In the genomic region with DNA sequence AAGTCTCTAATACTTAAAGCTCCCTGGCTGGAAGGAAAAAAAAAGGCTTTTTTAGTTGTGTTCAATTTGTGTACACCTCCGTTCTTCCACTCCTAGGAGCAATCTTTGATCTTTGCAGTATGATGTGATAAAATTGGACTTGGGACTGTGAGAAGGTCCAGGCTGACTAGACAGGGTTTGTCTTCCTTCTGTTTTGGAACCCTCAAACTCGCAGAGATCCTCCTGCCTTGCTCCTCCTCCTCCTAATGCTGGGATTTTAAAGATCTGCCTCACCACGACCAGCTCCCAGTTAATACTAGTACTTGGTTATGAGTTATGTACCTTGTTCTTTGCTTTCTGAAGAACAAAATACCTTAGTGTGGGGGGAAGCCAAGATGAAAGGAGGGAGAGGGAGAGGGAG, we compare ENCODE assay signal across 8 mouse cellular contexts. TPM values are rescaled to one million over a fixed set of nuclear protein-coding genes. Genes with fewer than 3 reads are reported as not detected.
DNase-seq lines count a peak whose midpoint lies in the region; ATAC-seq and TF ChIP-seq lines count a peak whose summit lies in the region.
"Not testable (repeated sequence)": the region's sequence is repeated elsewhere in the genome, so short reads cannot be mapped to it uniquely, and the experiment has no call there.

No protein-coding gene starts in this region.

- H3K4me1 ChIP-seq in G1E (ENCODE audit: insufficient read depth, low read depth, low read length); embryonic fibroblast, embryonic 13.5 days (ENCODE audit: control insufficient read depth, insufficient read depth, low read length); heart, adult 2 months (ENCODE audit: control insufficient read depth, insufficient read depth, low read length); hindbrain, embryonic 14.5 days (replicated peaks; ENCODE audit: control insufficient read depth, insufficient read depth, low read length); kidney, postnatal 0 days (replicated peaks; ENCODE audit: insufficient read depth, low read length); midbrain, embryonic 12.5 days; spleen, adult 2 months (ENCODE audit: control insufficient read depth, insufficient read depth, insufficient read length): not testable (repeated sequence)
- H3K4me1 ChIP-seq in liver, embryonic 14.5 days (replicated peaks; ENCODE audit: control insufficient read depth in 2 of 2, insufficient read depth in 2 of 2, low read length in 1 of 2): peaks cover 2 to 12% of the 10 kb centered on the region in 2 experiments; a peak in 2 of 4 replicates

- H3K36me3 ChIP-seq in G1E (replicated peaks); heart, adult 2 months (ENCODE audit: control insufficient read depth, insufficient read depth, low read length); hindbrain, embryonic 14.5 days (replicated peaks; ENCODE audit: control insufficient read depth, insufficient read depth); kidney, postnatal 0 days (ENCODE audit: insufficient read depth, low read length); midbrain, embryonic 12.5 days; spleen, adult 2 months (ENCODE audit: control insufficient read depth, insufficient read depth, low read length): not testable (repeated sequence)
- peaks cover 10% of the 10 kb centered on the region for H3K36me3 ChIP-seq in liver, embryonic 14.5 days (replicated peaks; ENCODE audit: control insufficient read depth, insufficient read depth, low read depth)

- TF ChIP-seq POLR2A in embryonic fibroblast, embryonic 13.5 days (IDR thresholded peaks at IDR 0.05; ENCODE audit: low read depth, low read length); heart, adult 2 months (IDR thresholded peaks at IDR 0.05; ENCODE audit: insufficient read depth, low read depth, low read length); spleen, adult 2 months (IDR thresholded peaks at IDR 0.05; ENCODE audit: low read depth, low read length): not testable (repeated sequence)

- ATAC-seq in G1E (ENCODE audit: extremely low read depth, insufficient number of reproducible peaks, low FRiP score, poor library complexity, severe bottlenecking); hindbrain, embryonic 14.5 days (ENCODE audit: low FRiP score); kidney, postnatal 0 days (replicated peaks; ENCODE audit: low FRiP score, low read depth); liver, embryonic 14.5 days (ENCODE audit: insufficient read depth); midbrain, embryonic 12.5 days (ENCODE audit: low FRiP score, low read depth): not testable (repeated sequence)

- not testable (repeated sequence) for TF ChIP-seq EP300 in heart, adult 2 months (IDR thresholded peaks at IDR 0.05; ENCODE audit: insufficient read depth, low read depth, low read length); liver, embryonic 14.5 days (IDR thresholded peaks at IDR 0.05; ENCODE audit: low read depth)

- H3K27me3 ChIP-seq in G1E (ENCODE audit: insufficient read depth, low read length); heart, adult 2 months (ENCODE audit: control insufficient read depth, insufficient read depth, low read length); hindbrain, embryonic 14.5 days (ENCODE audit: control insufficient read depth, insufficient read depth, low read length); kidney, postnatal 0 days (ENCODE audit: insufficient read depth, low read length); liver, embryonic 14.5 days (ENCODE audit: control insufficient read depth, insufficient read depth, low read length); midbrain, embryonic 12.5 days; spleen, adult 2 months (ENCODE audit: control insufficient read depth, insufficient read depth, low read length): not testable (repeated sequence)

- TF ChIP-seq CTCF in G1E (IDR thresholded peaks at IDR 0.05; ENCODE audit: low read depth, low read length); embryonic fibroblast, embryonic 13.5 days (IDR thresholded peaks at IDR 0.05; ENCODE audit: borderline replicate concordance, insufficient read depth, low read length); heart, adult 2 months (IDR thresholded peaks at IDR 0.05); kidney, postnatal 0 days (IDR thresholded peaks at IDR 0.05; ENCODE audit: low read depth); liver, embryonic 14.5 days (IDR thresholded peaks at IDR 0.05; ENCODE audit: low read depth); spleen, adult 2 months (IDR thresholded peaks at IDR 0.05; ENCODE audit: extremely low read depth, insufficient read depth, insufficient read length, insufficient replicate concordance): not testable (repeated sequence)

- H3K9me3 ChIP-seq in G1E (replicated peaks); hindbrain, embryonic 14.5 days (ENCODE audit: control insufficient read depth, low read length); kidney, postnatal 0 days (replicated peaks; ENCODE audit: low read length); liver, embryonic 14.5 days (ENCODE audit: control insufficient read depth, low read length); midbrain, embryonic 12.5 days: not testable (repeated sequence)

- H3K27ac ChIP-seq in embryonic fibroblast, embryonic 13.5 days (ENCODE audit: insufficient read depth, low read length); hindbrain, embryonic 14.5 days; midbrain, embryonic 12.5 days (replicated peaks); spleen, adult 2 months (ENCODE audit: insufficient read depth, low read length): not testable (repeated sequence)
- H3K27ac ChIP-seq in heart, adult 2 months: peak overlapping the region; percentile 88
- 0 out of 2 replicates have a peak overlapping the region, but pooled peaks have one; percentile 89 for H3K27ac ChIP-seq in kidney, postnatal 0 days
- H3K27ac ChIP-seq in liver, embryonic 14.5 days: peak overlapping the region; percentile 89

- WGBS in heart, adult 2 months: 29% methylated on average over 3 of the region's 3 CpGs
- WGBS in hindbrain, embryonic 14.5 days: 37% methylated on average over 3 of the region's 3 CpGs
- WGBS in kidney, postnatal 0 days: 9% methylated on average over 3 of the region's 3 CpGs
- WGBS in liver, embryonic 14.5 days (ENCODE audit: insufficient replicate concordance): 7% methylated on average over 3 of the region's 3 CpGs
- WGBS in midbrain, embryonic 12.5 days: 36% methylated on average over 3 of the region's 3 CpGs
- 7% methylated on average over 3 of the region's 3 CpGs for WGBS in spleen, adult 2 months

- H3K9ac ChIP-seq in heart, adult 2 months (ENCODE audit: low read depth, low read length); midbrain, embryonic 12.5 days (replicated peaks): not testable (repeated sequence)
- H3K9ac ChIP-seq in hindbrain, embryonic 14.5 days: peak overlapping the region; percentile 60
- peak overlapping the region; percentile 43; the same call in 1 of the 2 replicates for H3K9ac ChIP-seq in kidney, postnatal 0 days (ENCODE audit: low read depth, low read length)
- H3K9ac ChIP-seq in liver, embryonic 14.5 days (replicated peaks): peak overlapping the region; percentile 90

- DNase-seq in G1E (ENCODE audit: low spot score); heart, adult 2 months; hindbrain, embryonic 14.5 days (ENCODE audit: low spot score); kidney, postnatal 0 days (ENCODE audit: low spot score); liver, embryonic 14.5 days (ENCODE audit: low read depth in 3 of 3, low spot score in 3 of 3); spleen, adult 2 months (ENCODE audit: low read depth in 1 of 2, low spot score in 2 of 2): not testable (repeated sequence)

- not testable (repeated sequence) for H3K79me2 ChIP-seq in heart, adult 2 months (replicated peaks; ENCODE audit: control insufficient read depth, insufficient read depth, low read length)

- H3K4me3 ChIP-seq in G1E (ENCODE audit: low read depth, low read length): peak overlapping the region; percentile 71; the same call in 1 of the 2 replicates
- H3K4me3 ChIP-seq in embryonic fibroblast, embryonic 13.5 days (ENCODE audit: insufficient read depth, low read length): peak overlapping the region; percentile 80
- H3K4me3 ChIP-seq in heart, adult 2 months: peak overlapping the region; percentile 56
- H3K4me3 ChIP-seq in hindbrain, embryonic 14.5 days (replicated peaks; ENCODE audit: low read length): peak overlapping the region; percentile 43
- H3K4me3 ChIP-seq in kidney, postnatal 0 days (replicated peaks; ENCODE audit: low read depth, low read length): peak overlapping the region; percentile 49
- peak overlapping the region; percentile 87 for H3K4me3 ChIP-seq in liver, embryonic 14.5 days (ENCODE audit: insufficient read depth in 1 of 2, low read depth in 2 of 2, low read length in 2 of 2)
- H3K4me3 ChIP-seq in midbrain, embryonic 12.5 days: peak overlapping the region; percentile 49
- H3K4me3 ChIP-seq in spleen, adult 2 months (ENCODE audit: extremely low read depth, insufficient read depth, insufficient read length): peak overlapping the region; percentile 23

- intact Hi-C loops in heart, adult 2 months (cut with DNase I): loop anchor here (2.0 kb wide), 1 partner anchor 15 kb away; the partner anchor contains the start of genes Pip4p1 and Pnp

- peak overlapping the region; percentile 62 for H3K4me2 ChIP-seq in hindbrain, embryonic 14.5 days (replicated peaks)
- H3K4me2 ChIP-seq in kidney, postnatal 0 days (ENCODE audit: low read length): peak overlapping the region; percentile 69
- H3K4me2 ChIP-seq in liver, embryonic 14.5 days (ENCODE audit: low read depth): peak overlapping the region; percentile 72
- H3K4me2 ChIP-seq in midbrain, embryonic 12.5 days (replicated peaks): peak overlapping the region; percentile 65

RNA-seq across cellular contexts. Expression of gene Gm49342, which starts 1.2 kb away (rescaled TPM):
- 3.2 TPM in 1 of 2 replicates, not detected in the other for total RNA-seq in G1E (2014; fragmentation: Nextera tagmentation)
- not detected in 2 replicates for total RNA-seq in G1E (2017)
- polyA plus RNA-seq in G1E (2012): 1.5 and 2.0 TPM in 2 replicates
- 22.3 and 51.1 TPM in 2 replicates for polyA plus RNA-seq in embryonic fibroblast, embryonic 13.5 days (2011; ENCODE audit: insufficient read length, low read depth, missing spikeins)
- total RNA-seq in heart, adult 2 months (2021): 10 to 100 TPM; 11.3 to 12.1 TPM
- 13.4 and 23.4 TPM in 2 replicates for polyA plus RNA-seq in heart, adult 2 months (2012; rRNA removed)
- 2.1 TPM in 1 of 2 replicates, not detected in the other for polyA plus RNA-seq in hindbrain, embryonic 14.5 days (2014; fragmentation: Nextera tagmentation; extraction: Ambion mirVana)
- not detected in 2 replicates for polyA plus RNA-seq in kidney, postnatal 0 days (2015; fragmentation: Nextera tagmentation; extraction: Ambion mirVana)
- polyA plus RNA-seq in liver, embryonic 14.5 days (2012; rRNA removed): 41.4 and 65.9 TPM in 2 replicates
- polyA plus RNA-seq in liver, embryonic 14.5 days (2014; fragmentation: Nextera tagmentation; extraction: Ambion mirVana): not detected in 2 replicates
- polyA plus RNA-seq in midbrain, embryonic 12.5 days (2016; fragmentation: Nextera tagmentation; extraction: Ambion mirVana): not detected in 2 replicates
- polyA plus RNA-seq in spleen, adult 2 months (2012; rRNA removed): 26.2 and 28.4 TPM in 2 replicates

RNA-seq across cellular contexts. Expression of gene Pnp2, which starts 10.3 kb away (rescaled TPM):
- total RNA-seq in G1E (2014; fragmentation: Nextera tagmentation) (5.1 and 10.2 TPM in 2 replicates), G1E (2017) (0.52 and 1.1 TPM in 2 replicates)
- not detected in 2 replicates for polyA plus RNA-seq in G1E (2012)
- polyA plus RNA-seq in embryonic fibroblast, embryonic 13.5 days (2011; ENCODE audit: insufficient read length, low read depth, missing spikeins): 0.49 and 0.70 TPM in 2 replicates
- under 1 TPM; 0.52 to 0.75 TPM for total RNA-seq in heart, adult 2 months (2021)
- polyA plus RNA-seq in heart, adult 2 months (2012; rRNA removed): 0.53 and 1.1 TPM in 2 replicates
- polyA plus RNA-seq in hindbrain, embryonic 14.5 days (2014; fragmentation: Nextera tagmentation; extraction: Ambion mirVana): 0.67 and 1.1 TPM in 2 replicates
- polyA plus RNA-seq in kidney, postnatal 0 days (2015; fragmentation: Nextera tagmentation; extraction: Ambion mirVana): 0.79 and 1.1 TPM in 2 replicates
- polyA plus RNA-seq in liver, embryonic 14.5 days (2012; rRNA removed): 6.5 and 9.8 TPM in 2 replicates
- 12.0 and 13.7 TPM in 2 replicates for polyA plus RNA-seq in liver, embryonic 14.5 days (2014; fragmentation: Nextera tagmentation; extraction: Ambion mirVana)
- 0.46 and 0.52 TPM in 2 replicates for polyA plus RNA-seq in midbrain, embryonic 12.5 days (2016; fragmentation: Nextera tagmentation; extraction: Ambion mirVana)
- 2.7 and 3.1 TPM in 2 replicates for polyA plus RNA-seq in spleen, adult 2 months (2012; rRNA removed)

RNA-seq across cellular contexts. Expression of gene Pnp, which starts 14.6 kb away (rescaled TPM):
- total RNA-seq in G1E (2014; fragmentation: Nextera tagmentation) (70.0 and 88.4 TPM in 2 replicates), G1E (2017) (110 and 112 TPM in 2 replicates)
- polyA plus RNA-seq in G1E (2012): 1.5 TPM in 2 replicates
- polyA plus RNA-seq in embryonic fibroblast, embryonic 13.5 days (2011; ENCODE audit: insufficient read length, low read depth, missing spikeins): 64.5 and 79.4 TPM in 2 replicates
- total RNA-seq in heart, adult 2 months (2021): 10 to 100 TPM; 14.4 to 18.1 TPM
- 17.2 and 25.4 TPM in 2 replicates for polyA plus RNA-seq in heart, adult 2 months (2012; rRNA removed)
- 23.2 and 23.9 TPM in 2 replicates for polyA plus RNA-seq in hindbrain, embryonic 14.5 days (2014; fragmentation: Nextera tagmentation; extraction: Ambion mirVana)
- 78.5 and 81.0 TPM in 2 replicates for polyA plus RNA-seq in kidney, postnatal 0 days (2015; fragmentation: Nextera tagmentation; extraction: Ambion mirVana)
- polyA plus RNA-seq in liver, embryonic 14.5 days (2012; rRNA removed): 65.8 and 81.4 TPM in 2 replicates
- polyA plus RNA-seq in liver, embryonic 14.5 days (2014; fragmentation: Nextera tagmentation; extraction: Ambion mirVana): 87.0 and 91.4 TPM in 2 replicates
- polyA plus RNA-seq in midbrain, embryonic 12.5 days (2016; fragmentation: Nextera tagmentation; extraction: Ambion mirVana): 50.0 and 50.1 TPM in 2 replicates
- 21.4 and 27.0 TPM in 2 replicates for polyA plus RNA-seq in spleen, adult 2 months (2012; rRNA removed)

RNA-seq across cellular contexts. Expression of gene Pip4p1, which starts 14.9 kb away (rescaled TPM):
- 23.2 and 45.6 TPM in 2 replicates for total RNA-seq in G1E (2014; fragmentation: Nextera tagmentation)
- total RNA-seq in G1E (2017): 31.1 and 32.7 TPM in 2 replicates
- 99.9 and 126 TPM in 2 replicates for polyA plus RNA-seq in G1E (2012)
- polyA plus RNA-seq in embryonic fibroblast, embryonic 13.5 days (2011; ENCODE audit: insufficient read length, low read depth, missing spikeins): 66.4 and 69.5 TPM in 2 replicates
- total RNA-seq in heart, adult 2 months (2021): 10 to 100 TPM; 18.6 to 27.8 TPM
- 30.5 and 54.4 TPM in 2 replicates for polyA plus RNA-seq in heart, adult 2 months (2012; rRNA removed)
- polyA plus RNA-seq in hindbrain, embryonic 14.5 days (2014; fragmentation: Nextera tagmentation; extraction: Ambion mirVana): 93.1 and 100.0 TPM in 2 replicates
- 49.5 and 52.6 TPM in 2 replicates for polyA plus RNA-seq in kidney, postnatal 0 days (2015; fragmentation: Nextera tagmentation; extraction: Ambion mirVana)
- 16.7 and 24.7 TPM in 2 replicates for polyA plus RNA-seq in liver, embryonic 14.5 days (2012; rRNA removed)
- 16.9 and 18.7 TPM in 2 replicates for polyA plus RNA-seq in liver, embryonic 14.5 days (2014; fragmentation: Nextera tagmentation; extraction: Ambion mirVana)
- polyA plus RNA-seq in midbrain, embryonic 12.5 days (2016; fragmentation: Nextera tagmentation; extraction: Ambion mirVana): 68.3 and 72.8 TPM in 2 replicates
- 87.3 and 131 TPM in 2 replicates for polyA plus RNA-seq in spleen, adult 2 months (2012; rRNA removed)

RNA-seq across cellular contexts. Expression of gene Apex1, which starts 20.8 kb away (rescaled TPM):
- total RNA-seq in G1E (2014; fragmentation: Nextera tagmentation) (133 and 142 TPM in 2 replicates), G1E (2017) (165 and 174 TPM in 2 replicates)
- 162 and 174 TPM in 2 replicates for polyA plus RNA-seq in G1E (2012)
- 62.4 and 68.1 TPM in 2 replicates for polyA plus RNA-seq in embryonic fibroblast, embryonic 13.5 days (2011; ENCODE audit: insufficient read length, low read depth, missing spikeins)
- total RNA-seq in heart, adult 2 months (2021): 10 to 100 TPM; 23.2 to 27.4 TPM
- 18.8 and 31.6 TPM in 2 replicates for polyA plus RNA-seq in heart, adult 2 months (2012; rRNA removed)
- polyA plus RNA-seq in hindbrain, embryonic 14.5 days (2014; fragmentation: Nextera tagmentation; extraction: Ambion mirVana): 165 and 171 TPM in 2 replicates
- 211 and 212 TPM in 2 replicates for polyA plus RNA-seq in kidney, postnatal 0 days (2015; fragmentation: Nextera tagmentation; extraction: Ambion mirVana)
- 34.5 and 51.3 TPM in 2 replicates for polyA plus RNA-seq in liver, embryonic 14.5 days (2012; rRNA removed)
- polyA plus RNA-seq in liver, embryonic 14.5 days (2014; fragmentation: Nextera tagmentation; extraction: Ambion mirVana): 85.7 and 90.8 TPM in 2 replicates
- polyA plus RNA-seq in midbrain, embryonic 12.5 days (2016; fragmentation: Nextera tagmentation; extraction: Ambion mirVana): 321 and 333 TPM in 2 replicates
- 22.7 and 26.8 TPM in 2 replicates for polyA plus RNA-seq in spleen, adult 2 months (2012; rRNA removed)

Comparison
In these comparisons a context has a peak if more than half of its experiments do, and no peak if none do; other contexts are left out.
1. H3K4me3 ChIP-seq: peak in every context shown above with its lines; median percentile 87 in liver, embryonic 14.5 days; 80 in embryonic fibroblast, embryonic 13.5 days; 71 in G1E; 56 in heart, adult 2 months; 49 in kidney, postnatal 0 days; 49 in midbrain, embryonic 12.5 days; 43 in hindbrain, embryonic 14.5 days; 23 in spleen, adult 2 months.